Mouse (Mus musculus) stomach, postnatal 0 days (tissue): ENCODE results near the gene Acsl1. TPM values are rescaled to one million over a fixed set of nuclear protein-coding genes. Genes with fewer than 3 reads are reported as not detected.

ENCODE experiments used
- ATAC-seq: fragments of 200-750 bp; cut with Nextera tagmentation; 2 replicates; pipeline ENCODE4 v1.8.0; 2017; ENCODE audit not compliant: low FRiP score, low TSS enrichment
- DNase-seq: peaks from one replicate; pipeline ENCODE4 v3.0.0-alpha.2; 2016; ENCODE audit warnings: low spot score
- H3K27ac ChIP-seq: fragments of 300-500 bp; sonication (generic); replicated peaks from 2 replicates; pipeline ENCODE4 v1.5.1; 2014; ENCODE audit warnings: mild to moderate bottlenecking, control low read depth
- H3K27me3 ChIP-seq: fragments of 300-500 bp; sonication (generic); 2 replicates; pipeline ENCODE4 v1.6.1; 2014; ENCODE audit warnings: low read length; ENCODE audit not compliant: control insufficient read depth, insufficient read depth
- H3K36me3 ChIP-seq: fragments of 300-500 bp; sonication (generic); 2 replicates; pipeline ENCODE4 v1.6.1; 2014; ENCODE audit warnings: low read length, mixed read lengths; ENCODE audit not compliant: control insufficient read depth, insufficient read depth
- H3K4me1 ChIP-seq: fragments of 300-500 bp; sonication (generic); replicated peaks from 2 replicates; pipeline ENCODE4 v1.6.1; 2014; ENCODE audit warnings: antibody characterized with exemption; ENCODE audit not compliant: control insufficient read depth, insufficient read depth
- H3K4me2 ChIP-seq: fragments of 300-500 bp; sonication (generic); replicated peaks from 2 replicates; pipeline ENCODE4 v1.6.1; 2014; ENCODE audit warnings: low read depth, mild to moderate bottlenecking, control low read depth, moderate library complexity
- H3K4me3 ChIP-seq: fragments of 300-500 bp; sonication (generic); 2 replicates; pipeline ENCODE4 v1.5.1; 2014; ENCODE audit warnings: low read depth, low read length, control low read depth
- H3K9ac ChIP-seq: fragments of 300-500 bp; sonication (generic); 2 replicates; pipeline ENCODE4 v1.6.1; 2014; ENCODE audit warnings: mild to moderate bottlenecking, low read length, control low read depth, mixed read lengths
- H3K9me3 ChIP-seq: fragments of 300-500 bp; sonication (generic); 2 replicates; pipeline ENCODE4 v1.6.1; 2016; ENCODE audit warnings: low read length; ENCODE audit not compliant: control insufficient read depth
- CTCF ChIP-seq: IDR thresholded peaks from 2 replicates; pipeline ENCODE4 v1.5.1; 2016; ENCODE audit warnings: antibody characterized with exemption, low read depth, mild to moderate bottlenecking, moderate library complexity
- EP300 ChIP-seq: optimal IDR thresholded peaks from 2 replicates; pipeline ENCODE3; 2016; ENCODE audit warnings: antibody characterized with exemption
- WGBS: fragments of 180-500 bp; shearing (Covaris S2); extraction: QIAGEN DNeasy Blood & Tissue Kit; methylation state at CpG from one replicate; pipeline ENCODE4 v1.1.7; 2014; 5-methylcytosine and 5-hydroxymethylcytosine counted together
- polyA plus RNA-seq: library from polyadenylated mRNA; unstranded; fragments of >200 nt; fragmentation: Nextera tagmentation; extraction: Ambion mirVana; gene quantifications from 2 replicates; pipeline ENCODE4 v1.2.1, GENCODE M21; 2015

The Acsl1 gene
- polyA plus RNA-seq: 47.4 and 47.5 TPM in 2 replicates

- under 1% methylated on average over 87 of the region's 106 CpGs for WGBS
- Histone ChIP-seq H3K4me2 (peak within 1 kb of the TSS; percentile 95), H3K27me3 (no peaks in the 10 kb centered on the region), H3K9me3 (no peaks in the 10 kb centered on the region), H3K36me3 (no peaks in the 10 kb centered on the region), H3K4me3 (peak within 1 kb of the TSS; percentile 84), H3K27ac (peak within 1 kb of the TSS; percentile 93), H3K9ac (peak within 1 kb of the TSS; percentile 90), H3K4me1 (peaks cover 2% of the 10 kb centered on the region; the same call in 1 of the 2 replicates)
- DNase-seq (peak; percentile 100), ATAC-seq (peak; percentile 98)
- TF ChIP-seq EP300: no peak
- TF ChIP-seq CTCF: no peak
These were observed at the start of gene Acsl1 for GRCm38 (mm10) chr8:46470792-46471781. TSS of gene Acsl1 (plus strand) at chr8:46471037.

DNA sequence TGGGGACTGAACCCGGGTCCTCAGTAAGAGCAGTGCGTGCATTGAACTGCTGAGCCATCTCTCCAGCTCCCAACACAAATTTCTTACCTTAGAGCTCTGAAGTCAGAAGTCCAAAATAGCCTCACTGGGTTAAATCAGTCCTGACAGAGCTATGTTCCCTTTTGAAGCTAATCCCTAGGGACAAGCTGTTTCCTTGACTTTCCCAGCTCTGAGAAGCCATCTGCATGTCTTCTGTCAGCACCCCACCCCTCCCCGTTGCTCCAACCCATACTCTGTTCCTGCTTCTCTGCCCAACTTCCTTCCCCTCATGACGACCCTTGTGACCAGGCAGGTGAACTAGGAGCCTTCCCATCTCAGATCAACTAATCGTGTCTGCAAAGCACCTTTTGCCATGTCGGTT is 49.3 kb upstream of the Acsl1 start:
- H3K36me3 ChIP-seq: no peaks in the 10 kb centered on the region
- H3K27ac ChIP-seq: no peak overlapping the region
- H3K9me3 ChIP-seq: no peaks in the 10 kb centered on the region
- H3K4me3 ChIP-seq: no peak overlapping the region
- H3K9ac ChIP-seq: no peak overlapping the region
- no peak for DNase-seq
- TF ChIP-seq CTCF (no peak), EP300 (no peak)
- H3K4me1 ChIP-seq: no peaks in the 10 kb centered on the region
- no peak for ATAC-seq
- no peaks in the 10 kb centered on the region for H3K27me3 ChIP-seq
- no peak overlapping the region for H3K4me2 ChIP-seq
- WGBS: 69% methylated on average over 6 of the region's 6 CpGs

DNA sequence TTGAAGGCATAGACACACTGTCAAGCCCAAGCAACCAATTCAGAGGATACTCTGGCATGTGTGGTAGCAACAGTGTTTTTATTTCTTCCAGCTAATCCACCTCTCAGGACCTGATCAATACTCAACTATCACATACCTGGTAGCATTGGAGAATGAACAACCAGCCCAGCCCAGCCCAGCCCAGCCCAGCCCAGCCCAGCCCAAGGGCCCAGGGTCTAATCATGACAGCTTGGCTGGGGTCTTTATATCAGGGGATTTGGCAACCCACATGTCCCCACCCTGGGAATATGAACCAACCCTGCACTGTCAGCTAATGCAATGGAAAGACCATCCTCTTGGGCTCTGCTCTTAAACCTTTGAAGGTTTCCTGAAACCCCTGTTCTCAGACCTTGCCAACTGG is 42.9 kb upstream of the Acsl1 start:
- H3K9me3 ChIP-seq: no peaks in the 10 kb centered on the region
- DNase-seq: no peak
- no peak overlapping the region for H3K9ac ChIP-seq
- no peak for TF ChIP-seq EP300
- no peak for TF ChIP-seq CTCF
- no peaks in the 10 kb centered on the region for H3K27me3 ChIP-seq
- H3K4me2 ChIP-seq: no peak overlapping the region
- no peaks in the 10 kb centered on the region for H3K4me1 ChIP-seq
- H3K27ac ChIP-seq: no peak overlapping the region
- no peak for ATAC-seq
- no peaks in the 10 kb centered on the region for H3K36me3 ChIP-seq
- no peak overlapping the region for H3K4me3 ChIP-seq

- no peak overlapping the region for H3K4me2 ChIP-seq
- DNase-seq (peak; percentile 38), ATAC-seq (peak; percentile 74)
- H3K4me1 ChIP-seq: no peaks in the 10 kb centered on the region
- no peak for TF ChIP-seq CTCF
- no peak for TF ChIP-seq EP300
- H3K9ac ChIP-seq: no peak overlapping the region
- 48% methylated on average over 7 of the region's 7 CpGs for WGBS
- no peaks in the 10 kb centered on the region for H3K36me3 ChIP-seq
- no peaks in the 10 kb centered on the region for H3K9me3 ChIP-seq
- H3K4me3 ChIP-seq: no peak overlapping the region
- no peak overlapping the region for H3K27ac ChIP-seq
- no peaks in the 10 kb centered on the region for H3K27me3 ChIP-seq
These were observed 41.0 kb upstream of the Acsl1 start for GRCm38 (mm10) chr8:46429871-46430270.

- DNase-seq: no peak
- Histone ChIP-seq H3K4me1 (no peaks in the 10 kb centered on the region), H3K4me2 (no peak overlapping the region), H3K27ac (no peak overlapping the region), H3K9ac (no peak overlapping the region), H3K4me3 (no peak overlapping the region), H3K36me3 (no peaks in the 10 kb centered on the region), H3K9me3 (no peaks in the 10 kb centered on the region), H3K27me3 (no peaks in the 10 kb centered on the region)
- TF ChIP-seq CTCF (no peak), EP300 (no peak)
- ATAC-seq: no peak
- WGBS: 89% methylated on average over 4 of the region's 4 CpGs
These were observed 38.9 kb upstream of the Acsl1 start for GRCm38 (mm10) chr8:46431921-46432320.

GRCm38 (mm10) chr8:46432581-46432980 is 38.3 kb upstream of the Acsl1 start:
- no peak for TF ChIP-seq EP300
- Histone ChIP-seq H3K4me3 (no peak overlapping the region), H3K9me3 (no peaks in the 10 kb centered on the region), H3K36me3 (no peaks in the 10 kb centered on the region), H3K27me3 (no peaks in the 10 kb centered on the region), H3K4me1 (no peaks in the 10 kb centered on the region), H3K9ac (no peak overlapping the region), H3K27ac (no peak overlapping the region), H3K4me2 (no peak overlapping the region)
- DNase-seq: no peak
- 91% methylated on average over 3 of the region's 3 CpGs for WGBS
- ATAC-seq: no peak
